Mouse (Mus musculus): Measurements from ENCODE around the gene Tnrc18.

DNA sequence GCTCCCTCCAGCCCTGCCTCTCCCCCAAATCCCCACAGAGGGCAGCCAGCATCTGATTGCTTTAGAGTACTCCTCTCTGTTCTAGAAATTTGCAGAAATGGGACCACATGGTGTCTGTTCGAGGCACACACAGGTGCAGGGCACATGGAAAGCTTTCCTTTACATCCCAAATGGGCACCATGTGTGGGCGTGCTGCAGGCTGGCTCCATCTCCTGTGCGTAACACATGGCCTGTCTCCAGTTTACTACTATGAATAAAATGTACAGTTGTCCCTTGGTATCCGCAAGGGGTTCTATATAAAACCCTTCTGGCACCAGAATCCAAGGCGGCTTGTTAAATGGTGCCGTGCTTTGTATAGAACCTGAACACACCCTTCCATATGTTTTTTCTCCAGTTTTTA is 120.6 kb downstream of the Tnrc18 start:
- TF ChIP-seq CTCF (IDR thresholded peaks at IDR 0.05; ENCODE audit: control insufficient read depth, insufficient read depth, insufficient replicate concordance, low read depth, low read length) (no peak), POLR2A (IDR thresholded peaks at IDR 0.05; ENCODE audit: control insufficient read depth, low read depth, low read length) (no peak)

All from testis, adult 2 months (tissue).